Mouse (Mus musculus): ENCODE results near the gene Krtap15. TPM values are rescaled to one million over a fixed set of nuclear protein-coding genes. Genes with fewer than 3 reads are reported as not detected.

Gene Krtap15
- polyA plus RNA-seq, 1 experiment from 2014 or later: not detected

DNA sequence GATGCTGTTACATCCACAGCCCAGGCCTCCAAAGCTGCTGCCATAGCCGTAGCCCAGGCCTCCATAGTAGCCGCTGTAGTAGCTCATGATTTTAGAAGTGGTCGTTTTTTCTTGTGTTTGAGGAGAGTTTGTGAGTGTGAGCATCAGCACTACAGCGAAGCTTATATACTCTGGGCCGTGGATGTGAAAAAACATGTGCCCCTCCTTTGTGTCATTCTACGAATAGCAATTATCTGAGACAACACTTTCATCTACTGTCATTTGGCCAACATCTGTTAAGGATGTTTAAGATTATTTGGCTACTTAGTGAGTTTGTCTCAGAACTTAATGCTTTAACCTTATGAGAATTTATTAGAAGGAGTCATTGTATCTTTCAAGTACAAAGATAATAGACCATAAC lies 49.3 kb downstream of the Krtap15 start, which contains the start of gene Krtap19-1:
Krtap19-1 (minus strand) TSS at position 101 of the 400 bp plus-strand sequence.
- no peak within 1 kb of the TSS for H3K9ac ChIP-seq
- no peaks in the 10 kb centered on the region for H3K36me3 ChIP-seq
- no peak within 1 kb of the TSS for H3K27ac ChIP-seq
- no peak for ATAC-seq (ENCODE audit: insufficient number of reproducible peaks, low FRiP score, low TSS enrichment, low read depth)
- H3K9me3 ChIP-seq: no peaks in the 10 kb centered on the region
- H3K4me2 ChIP-seq: no peak within 1 kb of the TSS
- H3K4me3 ChIP-seq: no peak within 1 kb of the TSS
- no peaks in the 10 kb centered on the region for H3K27me3 ChIP-seq
- WGBS: 82% methylated on average over 6 of the region's 6 CpGs
- H3K4me1 ChIP-seq: no peaks in the 10 kb centered on the region

DNA sequence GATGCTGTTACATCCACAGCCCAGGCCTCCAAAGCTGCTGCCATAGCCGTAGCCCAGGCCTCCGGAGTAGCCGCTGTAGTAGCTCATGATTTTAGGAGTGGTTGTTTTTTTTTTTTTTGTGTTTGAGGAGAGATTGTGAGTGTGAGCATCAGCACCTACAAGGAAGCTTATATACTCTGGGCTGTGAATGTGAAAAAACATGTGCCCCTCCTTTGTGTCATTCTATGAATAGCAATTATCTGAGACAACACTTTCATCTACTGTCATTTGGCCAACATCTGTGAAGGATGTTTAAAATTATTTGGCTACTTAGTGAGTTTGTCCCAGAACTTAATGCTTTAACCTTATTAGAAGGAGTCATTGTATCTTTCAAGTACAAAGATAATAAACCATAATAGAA lies 54.2 kb downstream of the Krtap15 start, which contains the start of gene Krtap19-2:
Krtap19-2 (minus strand) TSS at position 101 of the 400 bp plus-strand sequence.
- Histone ChIP-seq H3K27ac (no peak within 1 kb of the TSS), H3K4me3 (no peak within 1 kb of the TSS), H3K36me3 (no peaks in the 10 kb centered on the region), H3K4me2 (no peak within 1 kb of the TSS), H3K9me3 (no peaks in the 10 kb centered on the region), H3K4me1 (no peaks in the 10 kb centered on the region), H3K27me3 (no peaks in the 10 kb centered on the region), H3K9ac (no peak within 1 kb of the TSS)
- WGBS: 86% methylated on average over 3 of the region's 3 CpGs
- no peak for ATAC-seq (ENCODE audit: insufficient number of reproducible peaks, low FRiP score, low TSS enrichment, low read depth)

DNA sequence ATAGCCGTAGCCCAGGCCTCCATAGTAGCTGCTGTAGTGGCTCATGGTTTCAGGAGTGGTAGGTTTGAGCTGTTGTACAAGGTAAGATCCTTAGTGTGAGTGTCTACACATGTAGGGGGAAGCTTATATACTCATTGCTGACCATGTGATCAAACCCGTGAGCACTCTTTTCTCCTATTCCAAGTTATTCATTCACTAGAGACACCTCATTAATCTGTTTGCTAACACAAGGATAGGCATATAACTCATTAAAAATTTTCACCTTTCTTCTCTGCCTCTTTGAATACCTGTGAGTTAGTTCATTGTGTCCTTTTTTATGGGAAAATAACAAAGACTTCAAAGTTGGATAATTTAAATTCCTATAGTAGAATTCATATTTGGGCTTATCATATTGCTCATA lies 57.9 kb downstream of the Krtap15 start, which contains the start of gene Krtap19-3:
Krtap19-3 (minus strand) TSS at position 101 of the 400 bp plus-strand sequence.
- Histone ChIP-seq H3K9me3 (no peaks in the 10 kb centered on the region), H3K9ac (no peak within 1 kb of the TSS), H3K36me3 (no peaks in the 10 kb centered on the region), H3K4me1 (no peaks in the 10 kb centered on the region), H3K4me2 (no peak within 1 kb of the TSS), H3K27me3 (no peaks in the 10 kb centered on the region), H3K4me3 (no peak within 1 kb of the TSS), H3K27ac (no peak within 1 kb of the TSS)
- ATAC-seq (ENCODE audit: insufficient number of reproducible peaks, low FRiP score, low TSS enrichment, low read depth): no peak
- WGBS: 85% methylated on average over 2 of the region's 2 CpGs

Other genes starting within 250 kb of the Krtap15 start
- gene Krtap24-1, start 207.9 kb upstream of the Krtap15 start, polyA plus RNA-seq (2015; fragmentation: Nextera tagmentation; extraction: Ambion mirVana): not detected in 2 replicates
- 8.2 and 17.6 TPM in 2 replicates for gene 2310079G19Rik, start 192.5 kb upstream of the Krtap15 start, polyA plus RNA-seq (2015; fragmentation: Nextera tagmentation; extraction: Ambion mirVana)
- gene Krtap26-1, start 172.4 kb upstream of the Krtap15 start, polyA plus RNA-seq (2015; fragmentation: Nextera tagmentation; extraction: Ambion mirVana): not detected in 2 replicates
- not detected in 2 replicates for gene Krtap27-1, start 148.5 kb upstream of the Krtap15 start, polyA plus RNA-seq (2015; fragmentation: Nextera tagmentation; extraction: Ambion mirVana)
- gene 2310061N02Rik, start 112.3 kb upstream of the Krtap15 start, polyA plus RNA-seq (2015; fragmentation: Nextera tagmentation; extraction: Ambion mirVana): 0.68 TPM in 1 of 2 replicates, not detected in the other
- gene Krtap13-1, start 91.4 kb upstream of the Krtap15 start, polyA plus RNA-seq (2015; fragmentation: Nextera tagmentation; extraction: Ambion mirVana): 0.57 TPM in 1 of 2 replicates, not detected in the other
- 54.9 and 75.6 TPM in 2 replicates for gene Krtap13, start 68.6 kb upstream of the Krtap15 start, polyA plus RNA-seq (2015; fragmentation: Nextera tagmentation; extraction: Ambion mirVana)
- gene 2310034C09Rik, start 61.4 kb upstream of the Krtap15 start, polyA plus RNA-seq (2015; fragmentation: Nextera tagmentation; extraction: Ambion mirVana): 91.4 and 110 TPM in 2 replicates
- 0.22 and 0.55 TPM in 2 replicates for gene 2310057N15Rik, start 46.0 kb upstream of the Krtap15 start, polyA plus RNA-seq (2015; fragmentation: Nextera tagmentation; extraction: Ambion mirVana)
- 3.9 and 10.2 TPM in 2 replicates for gene Gm5965, start 42.3 kb upstream of the Krtap15 start, polyA plus RNA-seq (2015; fragmentation: Nextera tagmentation; extraction: Ambion mirVana)
- gene Gm20741, start 8.0 kb upstream of the Krtap15 start, polyA plus RNA-seq (2015; fragmentation: Nextera tagmentation; extraction: Ambion mirVana): 45.6 and 50.2 TPM in 2 replicates
- gene Krtap14, start 5.9 kb downstream of the Krtap15 start, polyA plus RNA-seq (2015; fragmentation: Nextera tagmentation; extraction: Ambion mirVana): not detected in 2 replicates
- gene Krtap19-1, start 49.2 kb downstream of the Krtap15 start, polyA plus RNA-seq (2015; fragmentation: Nextera tagmentation; extraction: Ambion mirVana): not detected in 2 replicates
- not detected in 2 replicates for gene Krtap19-2, start 54.1 kb downstream of the Krtap15 start, polyA plus RNA-seq (2015; fragmentation: Nextera tagmentation; extraction: Ambion mirVana)
- not detected in 2 replicates for gene Krtap19-3, start 57.8 kb downstream of the Krtap15 start, polyA plus RNA-seq (2015; fragmentation: Nextera tagmentation; extraction: Ambion mirVana)
- not detected in 2 replicates for gene Krtap19-4, start 64.9 kb downstream of the Krtap15 start, polyA plus RNA-seq (2015; fragmentation: Nextera tagmentation; extraction: Ambion mirVana)
- gene Krtap19-5, start 76.2 kb downstream of the Krtap15 start, polyA plus RNA-seq (2015; fragmentation: Nextera tagmentation; extraction: Ambion mirVana): not detected in 2 replicates
- not detected in 2 replicates for gene Krtap19-9b, start 112.0 kb downstream of the Krtap15 start, polyA plus RNA-seq (2015; fragmentation: Nextera tagmentation; extraction: Ambion mirVana)
- gene Krtap16-3, start 142.7 kb downstream of the Krtap15 start, polyA plus RNA-seq (2015; fragmentation: Nextera tagmentation; extraction: Ambion mirVana): 0.42 TPM in 1 of 2 replicates, not detected in the other
- gene Krtap22-2, start 190.5 kb downstream of the Krtap15 start, polyA plus RNA-seq (2015; fragmentation: Nextera tagmentation; extraction: Ambion mirVana): 0.50 and 1.2 TPM in 2 replicates
- gene Gm10229, start 195.1 kb downstream of the Krtap15 start, polyA plus RNA-seq (2015; fragmentation: Nextera tagmentation; extraction: Ambion mirVana): 1.0 TPM in 1 of 2 replicates, not detected in the other
- 0.68 TPM in 1 of 2 replicates, not detected in the other for gene Krtap6-1, start 211.5 kb downstream of the Krtap15 start, polyA plus RNA-seq (2015; fragmentation: Nextera tagmentation; extraction: Ambion mirVana)
- gene Gm10228, start 221.3 kb downstream of the Krtap15 start, polyA plus RNA-seq (2015; fragmentation: Nextera tagmentation; extraction: Ambion mirVana): 0.65 TPM in 1 of 2 replicates, not detected in the other
- gene Krtap6-5, start 227.7 kb downstream of the Krtap15 start, polyA plus RNA-seq (2015; fragmentation: Nextera tagmentation; extraction: Ambion mirVana): not detected in 2 replicates
- gene 1110025L11Rik, start 243.8 kb downstream of the Krtap15 start, polyA plus RNA-seq (2015; fragmentation: Nextera tagmentation; extraction: Ambion mirVana): 0.64 and 2.6 TPM in 2 replicates

Data from limb, embryonic 15.5 days (tissue).